Mouse (Mus musculus): ENCODE data around the gene Sh3pxd2a.

Sh3pxd2a gene

DNA sequence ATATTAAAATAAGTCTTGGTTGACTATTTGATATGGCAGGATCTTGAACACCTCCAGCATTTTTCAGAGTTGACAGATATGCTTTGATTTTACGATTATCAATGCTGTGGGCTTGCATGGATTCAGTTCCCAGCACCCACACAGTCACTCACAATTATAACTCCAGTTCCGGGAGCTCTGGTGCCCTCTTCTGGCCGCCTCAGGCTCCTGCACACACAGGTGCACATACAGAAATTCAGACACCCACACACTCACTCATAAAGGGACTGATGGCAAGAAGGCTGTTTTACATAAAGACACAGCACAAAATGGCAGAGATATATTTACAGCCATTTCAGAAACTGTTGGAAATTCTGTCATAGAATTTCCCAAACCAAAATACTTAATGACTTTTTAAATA is 25.0 kb upstream of the Sh3pxd2a start:
- DNase-seq: no peak

DNA sequence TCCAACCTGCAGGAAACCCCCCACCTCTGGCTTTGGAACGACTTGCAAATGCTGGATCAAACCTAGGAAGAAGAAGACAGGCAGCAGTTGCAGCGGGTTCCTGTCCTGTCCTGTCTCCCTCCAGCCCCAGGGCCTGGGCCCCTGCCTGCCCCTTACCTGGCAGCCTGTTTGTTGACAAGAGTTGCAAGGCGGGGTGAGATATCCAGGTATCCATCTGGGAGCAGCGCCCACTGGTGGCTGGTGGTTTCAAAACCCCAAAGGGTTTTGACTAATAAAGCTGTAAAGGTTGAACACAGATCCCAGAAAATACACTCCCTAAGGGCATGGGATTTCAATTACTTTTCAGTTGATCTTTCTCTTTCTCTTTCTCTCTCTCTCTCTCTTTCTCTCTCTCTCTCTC is 24.0 kb upstream of the Sh3pxd2a start:
- peak; percentile 49 for DNase-seq

DNA sequence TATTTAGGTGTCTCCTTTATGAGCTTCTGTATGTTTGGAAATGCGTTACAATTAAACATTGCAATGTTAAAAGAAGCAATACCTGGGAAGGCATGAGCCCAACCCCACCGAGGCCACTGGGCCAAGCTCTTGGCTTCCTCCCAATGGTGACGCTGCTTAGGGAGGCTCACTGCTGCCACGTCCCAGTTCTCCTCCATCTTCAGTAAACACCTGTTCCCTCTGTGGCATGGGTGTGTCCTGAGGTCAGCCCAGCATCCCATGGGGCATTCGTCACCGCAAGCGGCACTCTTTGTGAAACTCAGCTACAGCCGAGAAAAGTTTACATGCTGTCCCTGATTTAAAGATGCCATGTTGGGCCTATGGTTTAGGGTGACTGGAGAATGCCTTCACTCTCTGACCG is 23.4 kb upstream of the Sh3pxd2a start:
- no peak for DNase-seq

DNA sequence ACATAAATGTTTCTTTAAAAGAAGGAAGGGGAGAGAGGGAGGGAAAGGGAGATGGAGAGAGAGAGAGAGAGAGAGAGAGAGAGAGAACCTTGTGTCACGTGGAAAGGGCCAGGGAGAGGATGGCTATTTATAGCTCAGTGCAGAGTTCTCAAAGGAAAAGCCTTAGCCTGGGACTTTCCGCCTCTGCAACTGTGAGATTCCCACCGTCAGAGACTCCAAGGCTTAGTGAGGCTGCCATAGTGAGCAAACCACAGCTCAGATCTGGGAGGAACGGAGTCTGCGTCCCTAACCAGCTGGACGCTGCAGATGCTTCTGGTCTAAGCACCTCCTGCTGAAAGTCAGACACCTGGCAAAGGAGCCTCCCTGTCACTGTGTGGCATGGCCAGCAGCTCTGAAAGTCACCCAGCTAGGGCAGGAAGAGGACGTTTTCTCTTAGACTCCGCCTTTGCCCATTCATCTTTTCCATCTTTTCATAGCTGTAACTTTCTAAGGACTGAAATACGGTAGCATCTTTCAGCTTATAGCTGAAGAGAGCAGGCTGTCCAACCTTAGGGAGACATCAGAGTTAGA is 21.9 kb upstream of the Sh3pxd2a start:
- no peak for DNase-seq

DNA sequence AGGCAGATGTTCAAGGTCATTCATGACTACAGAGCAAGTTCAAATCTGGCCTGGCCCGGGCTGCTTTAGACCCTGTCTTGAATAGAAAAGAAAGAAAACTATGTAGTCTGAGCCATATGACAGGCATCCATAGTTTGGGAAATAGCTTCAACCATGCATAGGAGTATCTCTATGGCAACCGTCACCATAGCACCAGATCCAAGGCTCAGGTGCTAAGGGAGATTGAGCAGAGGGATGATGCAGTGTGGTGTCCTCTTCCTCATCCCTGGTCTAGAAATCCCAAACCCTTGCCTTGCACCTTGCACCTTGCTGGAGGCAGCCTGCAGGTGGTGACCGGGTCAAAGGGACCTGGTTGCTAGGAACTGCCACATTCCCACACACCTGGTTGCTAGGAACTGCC is 19.9 kb upstream of the Sh3pxd2a start:
- no peak for DNase-seq

DNA sequence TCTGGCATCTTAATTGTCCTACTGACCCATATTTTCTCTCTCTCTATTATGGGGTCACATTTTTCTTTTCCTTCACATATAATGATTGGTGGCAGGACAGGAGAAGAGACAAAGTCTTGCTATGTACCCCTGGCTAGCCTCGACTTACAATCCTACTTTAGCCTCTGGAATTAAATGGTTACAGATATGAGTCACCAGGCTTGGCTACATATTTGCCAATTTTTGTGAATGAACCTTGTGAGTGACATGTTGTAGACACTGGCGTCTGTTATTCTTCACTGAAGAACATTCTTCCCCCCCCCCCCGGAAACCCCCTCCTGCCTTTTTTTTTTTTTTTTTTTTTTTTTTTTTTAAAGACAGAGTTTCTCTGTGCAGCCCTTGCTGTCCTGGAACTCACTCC is 19.1 kb upstream of the Sh3pxd2a start:
- DNase-seq: no peak

DNA sequence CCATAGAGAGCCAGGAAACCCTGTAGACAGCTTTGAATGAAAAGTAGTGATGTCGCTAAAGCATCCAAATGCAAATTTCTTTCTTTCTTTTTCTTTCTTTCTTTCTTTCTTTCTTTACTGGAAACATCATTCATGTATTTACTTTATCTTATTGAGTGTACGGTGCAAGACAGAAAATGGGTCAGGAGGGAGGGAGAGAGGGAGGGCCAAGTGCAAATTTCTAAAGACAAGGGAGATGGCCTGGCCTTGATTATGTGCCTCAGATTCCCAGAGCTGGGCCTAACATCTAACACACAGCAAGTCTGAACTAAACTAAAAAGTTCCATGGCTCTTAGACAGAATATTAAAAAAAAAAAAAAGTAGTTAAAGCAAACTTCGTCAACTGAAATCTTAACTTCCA is 9.3 kb upstream of the Sh3pxd2a start:
- DNase-seq: no peak

DNA sequence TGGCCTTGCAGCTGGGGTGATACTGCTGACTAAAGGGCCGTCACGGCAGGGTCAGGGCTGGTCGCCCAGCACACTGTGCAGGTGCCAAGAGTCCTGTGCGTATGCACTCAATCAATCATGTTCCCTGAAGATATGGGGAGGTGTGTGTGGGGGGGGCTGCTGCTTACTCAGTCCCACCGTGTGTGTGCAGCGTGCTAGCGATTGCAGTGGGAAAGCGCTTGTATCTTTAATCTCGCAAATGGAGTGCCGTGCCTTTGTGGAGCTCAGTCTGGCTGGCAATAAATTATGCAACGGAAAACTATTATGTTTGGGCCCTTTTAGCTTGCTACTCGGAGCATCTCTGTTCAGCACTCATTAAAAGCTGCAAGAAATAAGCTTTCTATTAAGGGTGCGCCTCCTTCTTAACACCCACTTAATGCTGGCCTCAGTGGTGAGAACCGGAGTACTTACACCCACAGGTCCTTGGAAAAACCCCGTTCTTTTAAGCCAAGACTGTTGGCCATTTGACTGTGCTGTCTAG is 8.7 kb upstream of the Sh3pxd2a start:
- no peak for DNase-seq

DNA sequence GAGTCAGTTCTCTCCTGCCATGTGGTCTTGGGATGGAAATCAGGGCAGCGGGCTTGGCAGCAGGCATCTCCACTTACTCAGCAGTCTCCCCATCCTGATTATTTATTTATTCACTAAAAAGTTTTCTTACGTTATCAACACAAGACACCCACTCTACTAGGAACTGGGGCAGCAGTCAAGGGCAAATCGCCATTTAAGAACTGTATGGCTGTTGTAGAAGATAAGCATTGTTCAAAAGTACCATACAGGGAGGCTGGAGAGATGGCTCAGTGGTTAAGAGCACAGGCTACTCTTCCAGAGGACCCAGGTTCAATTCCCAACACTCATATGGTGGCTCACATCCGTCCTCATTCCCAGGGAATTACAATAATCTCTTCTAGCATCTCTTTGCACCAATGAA is 7.6 kb upstream of the Sh3pxd2a start:
- no peak for DNase-seq

DNA sequence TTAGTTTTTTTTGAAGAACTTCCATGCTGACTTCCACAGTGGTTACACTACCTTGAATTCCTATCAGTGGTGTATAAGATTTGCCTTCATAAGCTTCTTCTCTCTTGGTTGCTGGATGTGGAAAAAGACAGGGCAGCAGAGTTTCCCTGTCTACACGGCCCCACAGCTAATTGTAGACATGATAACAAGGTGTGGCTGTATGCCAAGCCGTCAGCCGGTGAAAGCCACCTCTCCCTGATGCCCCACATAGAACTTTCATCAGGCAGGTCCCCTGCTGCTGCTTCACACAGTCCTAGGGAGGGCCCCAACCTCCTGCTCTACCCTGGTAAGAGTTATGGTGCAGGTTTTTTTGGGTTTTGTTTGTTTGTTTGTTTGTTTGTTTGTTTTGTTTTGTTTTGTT is 4.5 kb upstream of the Sh3pxd2a start:
- no peak for DNase-seq

DNA sequence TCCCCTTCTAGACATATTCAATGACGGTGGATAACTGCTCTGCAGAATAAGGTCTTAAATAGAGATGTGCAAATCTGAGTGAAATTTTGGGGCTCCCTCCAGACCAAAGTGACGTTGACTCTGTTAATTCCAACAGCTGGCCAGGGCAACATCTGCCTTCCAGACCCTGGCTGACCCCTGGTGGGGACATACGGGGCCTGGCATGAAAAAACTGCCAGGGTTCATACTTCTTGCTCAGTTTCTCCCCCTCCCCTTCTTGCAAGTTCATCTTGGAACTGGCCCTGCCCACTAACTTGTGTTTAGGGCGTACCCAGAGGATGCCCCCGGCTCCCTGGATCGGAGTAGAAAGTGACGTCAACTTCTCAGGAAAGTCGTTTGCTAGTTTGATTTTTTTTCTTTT is 2.6 kb upstream of the Sh3pxd2a start:
- peak; percentile 27 for DNase-seq

DNA sequence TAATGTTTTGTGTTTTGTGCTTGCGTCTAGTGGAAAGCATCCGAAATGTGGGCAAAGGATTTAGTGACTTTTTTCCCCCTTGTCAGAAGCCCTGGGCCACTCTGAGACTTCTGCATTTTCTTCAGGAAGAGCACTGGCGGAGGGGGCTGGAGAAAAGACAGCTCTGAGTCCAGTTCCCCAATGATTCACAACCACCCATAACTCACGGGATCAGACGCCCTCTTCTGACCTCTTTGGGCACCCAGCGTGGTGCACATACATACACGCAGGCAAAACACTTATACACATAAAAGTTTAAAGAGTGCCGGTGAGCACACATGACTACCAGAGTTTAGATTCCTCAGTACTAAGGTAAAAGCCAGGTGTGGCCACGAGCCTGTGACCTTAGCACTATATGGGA is 1.3 kb upstream of the Sh3pxd2a start:
- DNase-seq: peak; percentile 33

DNA sequence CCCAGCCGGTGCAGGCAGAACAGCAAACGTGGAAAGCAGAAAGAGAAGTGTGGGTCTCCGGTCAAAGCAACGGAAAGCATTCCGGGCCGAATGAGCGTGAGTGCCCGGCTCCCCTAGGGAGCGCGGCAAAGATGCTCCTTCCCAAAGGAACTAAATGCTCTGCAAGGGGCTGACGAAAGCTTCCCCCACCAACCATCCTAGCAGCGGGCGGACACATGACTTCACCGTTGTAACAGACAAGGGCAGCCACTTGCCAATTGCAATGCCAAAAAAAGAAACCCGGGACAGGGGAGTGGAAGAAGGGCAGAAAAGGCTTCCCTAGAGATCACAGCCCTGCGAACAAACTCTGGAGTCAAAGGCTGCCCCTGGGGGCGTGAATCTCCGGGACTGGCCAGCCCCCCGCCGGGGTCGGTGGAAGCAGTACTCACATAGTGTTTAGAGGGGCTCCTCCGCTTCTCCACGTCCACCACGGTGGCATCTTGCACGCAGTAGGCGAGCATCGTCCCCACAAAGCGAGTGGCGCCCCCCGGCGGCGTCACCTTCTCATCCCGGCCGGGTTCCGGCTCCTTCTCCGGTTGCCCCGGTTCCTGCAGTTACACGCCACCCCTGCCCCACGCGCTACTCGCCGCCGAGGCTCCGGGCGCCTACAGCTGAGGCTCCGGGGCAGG is 431 bp downstream of the Sh3pxd2a start:
- peak; percentile 91 for DNase-seq

DNA sequence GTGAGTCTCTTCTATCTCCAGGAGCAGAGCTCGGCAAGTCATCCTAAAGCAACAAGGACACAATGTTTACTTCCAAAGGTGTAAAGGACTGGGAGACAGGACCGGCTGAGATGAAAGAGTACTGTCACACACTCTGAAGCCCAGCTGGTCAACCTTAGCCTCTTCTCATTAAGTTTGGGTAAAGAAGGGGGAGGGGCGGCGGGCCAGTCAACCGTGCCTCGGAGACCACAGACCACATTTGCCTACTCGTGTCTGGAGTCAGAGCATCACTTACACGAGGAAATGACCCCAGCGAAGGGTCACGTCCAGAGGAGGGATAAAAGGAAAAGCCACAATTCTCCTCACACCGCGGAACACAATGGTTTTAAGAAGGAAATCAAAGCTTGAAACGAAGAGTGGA is 995 bp downstream of the Sh3pxd2a start:
- peak; percentile 36 for DNase-seq

DNA sequence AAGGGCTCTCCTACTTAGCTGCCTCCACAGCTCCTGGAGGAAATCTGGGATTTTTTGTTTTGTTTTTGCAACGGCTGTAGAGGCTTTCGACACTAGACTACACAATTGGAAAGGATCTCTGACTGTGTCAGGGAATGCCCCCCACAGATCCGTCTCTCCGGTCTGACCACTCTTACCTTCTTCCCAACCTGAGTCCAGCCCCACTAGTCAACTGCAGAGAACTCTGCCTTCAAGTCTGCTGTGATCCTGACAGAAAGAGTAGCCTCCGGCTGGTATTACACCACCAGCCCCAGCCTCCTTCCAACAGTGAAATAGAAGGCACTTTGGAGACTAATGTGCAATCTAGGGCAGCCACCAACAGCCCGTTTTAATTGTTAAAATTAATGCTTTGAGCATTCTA is 1.5 kb downstream of the Sh3pxd2a start:
- no peak for DNase-seq

DNA sequence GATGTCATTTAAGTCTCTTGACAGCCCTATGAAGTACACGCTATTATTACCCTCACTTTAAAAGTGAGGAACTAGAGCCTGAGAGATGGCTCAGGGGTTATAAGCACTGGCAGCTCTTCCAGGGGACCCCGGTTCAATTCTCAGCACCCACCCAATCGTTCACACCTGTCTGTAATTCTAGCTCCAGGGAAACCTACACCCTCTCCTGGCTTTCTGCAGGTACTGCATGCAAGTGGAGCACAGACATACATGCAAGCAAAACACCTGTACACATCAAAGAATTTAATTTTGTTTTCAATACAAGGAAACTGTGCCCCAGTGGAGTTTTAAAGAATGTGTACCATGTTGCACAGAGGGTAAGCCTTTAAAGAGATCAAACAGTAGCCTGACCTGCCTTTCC is 2.4 kb downstream of the Sh3pxd2a start:
- no peak for DNase-seq

DNA sequence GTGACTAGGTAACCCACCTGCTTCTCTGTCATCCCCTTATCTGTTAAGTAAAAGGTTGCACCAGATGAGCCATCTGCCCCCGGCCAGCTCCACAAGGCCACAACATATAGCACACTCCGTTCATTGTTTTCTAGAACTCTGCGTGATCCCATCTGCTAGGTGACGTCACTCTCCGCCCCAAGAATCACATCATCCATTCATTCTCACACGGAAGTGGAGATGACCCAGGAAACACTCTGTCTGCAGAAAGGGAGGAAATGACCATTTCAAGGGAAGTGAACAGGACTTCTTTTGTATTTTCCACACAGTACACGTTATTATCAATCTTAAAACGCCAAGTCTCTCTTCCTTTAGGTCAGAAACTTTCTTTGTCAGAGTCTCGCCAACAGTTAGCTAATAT is 2.8 kb downstream of the Sh3pxd2a start:
- DNase-seq: peak; percentile 57

DNA sequence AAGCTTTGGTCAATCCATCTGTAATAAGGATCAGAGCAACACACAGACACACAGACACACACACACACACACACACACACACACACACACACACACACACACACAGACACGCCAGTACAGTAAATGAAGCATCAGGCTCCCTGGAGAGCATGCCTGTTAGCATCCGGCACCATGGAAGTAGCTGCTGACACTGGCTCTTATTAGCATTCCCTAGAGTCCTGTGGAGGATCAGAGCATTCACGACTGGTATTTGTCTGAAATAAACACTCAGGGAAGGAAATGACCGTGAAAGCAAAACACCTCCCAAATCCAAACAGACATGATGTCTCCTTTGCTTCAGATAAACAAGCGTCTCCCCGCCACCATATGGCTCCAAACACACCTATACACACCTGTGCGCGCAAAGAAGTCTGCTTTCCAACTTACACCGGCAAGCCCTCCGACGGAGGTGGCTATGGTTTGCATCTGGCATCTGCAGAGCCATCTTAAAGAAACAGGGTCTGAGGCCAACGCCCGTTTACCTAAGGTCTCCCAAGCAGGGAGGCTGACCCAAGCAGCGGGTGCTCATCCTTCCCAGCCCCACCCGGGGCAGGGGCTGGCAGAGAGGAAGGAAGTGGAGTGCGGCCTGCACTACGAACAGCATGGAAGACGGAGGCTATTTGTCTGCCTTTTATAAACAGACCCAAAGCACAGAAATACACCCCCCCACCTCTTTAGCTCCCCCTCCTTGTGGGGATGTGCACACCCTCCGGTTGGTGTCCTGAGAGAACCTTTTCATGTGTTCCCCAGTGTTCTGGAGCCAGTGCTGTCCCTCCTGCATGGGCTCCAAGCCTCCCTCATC is 3.9 kb downstream of the Sh3pxd2a start:
- DNase-seq: peak; percentile 73

DNA sequence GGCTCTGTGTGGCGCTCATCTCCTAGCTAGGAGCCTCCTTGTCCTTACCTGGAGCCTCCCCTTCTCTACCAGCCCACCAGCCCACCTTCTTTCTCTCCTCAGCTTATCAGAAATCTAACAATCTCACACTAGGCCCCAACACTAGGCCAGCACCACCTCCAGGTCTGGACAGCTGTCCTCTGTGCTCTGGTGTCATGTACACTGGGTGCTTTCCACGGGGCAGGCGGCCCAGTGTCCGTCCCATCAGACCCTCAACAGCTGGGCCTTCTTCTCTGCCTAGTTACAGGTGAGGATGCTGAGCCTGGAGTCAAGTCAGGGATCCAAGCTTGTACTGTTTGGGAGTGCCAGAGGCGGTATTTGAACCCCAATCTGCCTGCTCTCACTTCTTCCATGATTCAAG is 5.0 kb downstream of the Sh3pxd2a start:
- DNase-seq: no peak

DNA sequence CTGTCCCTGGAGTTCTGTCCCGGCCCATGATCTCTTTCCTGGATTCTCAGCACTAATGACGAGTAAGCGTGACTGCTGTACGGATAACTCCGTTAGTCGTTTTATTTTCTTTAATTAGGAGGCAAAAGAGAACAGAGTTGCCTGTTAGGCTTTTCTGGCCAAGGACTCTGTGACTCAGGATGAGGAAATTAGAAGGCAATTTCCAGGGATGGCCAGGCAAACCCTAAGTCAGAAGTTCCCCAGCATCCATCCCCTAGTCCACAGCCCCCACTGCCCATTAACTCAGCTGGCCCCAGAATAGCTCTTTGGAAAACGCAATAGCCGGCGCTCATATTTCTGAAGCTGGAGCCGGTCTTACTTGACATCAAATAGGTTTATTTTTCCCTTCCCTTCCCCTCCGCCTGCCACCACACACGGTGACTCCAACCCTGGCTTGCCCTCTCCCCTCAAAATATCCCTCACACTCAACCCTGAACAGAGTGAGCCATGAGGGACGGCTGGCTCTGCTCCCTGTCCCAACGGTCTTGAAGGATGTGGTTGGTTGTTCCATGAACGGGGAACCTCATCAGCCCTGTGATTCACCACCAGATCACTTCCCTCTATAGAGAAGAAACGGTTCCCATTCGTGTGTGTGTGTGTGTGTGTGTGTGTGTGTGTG is 5.6 kb downstream of the Sh3pxd2a start:
- no peak for DNase-seq

DNA sequence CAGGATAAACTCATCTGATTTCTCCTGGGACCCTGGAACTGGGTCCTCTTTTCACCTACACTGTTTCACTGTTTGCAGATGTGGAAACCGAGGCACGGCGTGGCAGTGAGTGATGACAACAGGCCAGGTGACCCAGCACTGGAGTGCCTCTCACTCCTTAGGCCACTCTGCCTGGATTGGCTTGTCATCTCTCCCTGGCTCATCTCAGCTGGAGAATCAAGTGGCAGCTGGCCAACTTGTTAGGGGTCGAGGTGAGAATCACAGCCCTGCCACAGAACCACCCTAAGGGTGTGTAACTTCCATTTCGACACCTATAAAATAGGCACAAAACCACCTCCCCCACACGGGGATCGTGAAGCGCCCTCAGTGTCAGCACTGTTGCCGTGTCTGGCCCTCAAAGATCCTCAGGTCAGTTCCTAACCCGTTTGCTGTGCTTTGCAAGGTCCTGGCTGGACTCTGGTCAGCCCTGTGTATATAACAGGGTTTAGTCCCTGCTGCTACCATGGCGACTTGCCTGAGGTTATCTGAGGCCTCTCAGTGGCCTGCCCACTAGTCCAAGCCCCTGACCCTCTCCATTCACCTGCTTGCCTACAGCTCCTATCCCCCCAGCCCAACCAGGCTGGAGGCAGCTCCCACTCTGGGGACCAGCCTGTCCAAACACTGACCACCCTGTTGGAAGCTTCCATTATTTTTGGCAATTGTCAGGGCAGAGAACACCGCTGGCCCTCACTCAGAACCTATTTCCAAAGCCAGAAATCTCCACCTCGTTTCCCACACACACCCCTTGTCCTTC is 6.3 kb downstream of the Sh3pxd2a start:
- peak; percentile 49 for DNase-seq

DNA sequence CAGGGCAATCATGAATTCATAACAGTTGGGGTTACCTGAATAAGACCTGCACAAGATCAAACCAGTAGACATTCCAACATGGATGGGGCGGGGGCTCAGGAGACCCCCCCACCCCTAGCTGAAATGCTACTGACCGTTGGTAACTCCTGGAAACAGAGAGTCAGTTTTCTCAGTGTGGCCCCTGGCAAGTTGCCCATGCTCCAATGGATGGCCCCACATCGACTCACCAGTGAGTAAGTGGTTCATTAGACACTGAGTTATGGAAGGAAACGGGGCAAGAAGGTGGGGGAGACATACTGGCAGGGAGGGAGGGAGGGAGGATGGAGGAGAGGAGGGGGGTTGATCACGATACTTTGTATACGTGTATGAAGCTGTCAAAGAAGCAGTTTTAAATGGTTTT is 8.2 kb downstream of the Sh3pxd2a start:
- no peak for DNase-seq

Data from lung, postnatal 10 days (tissue).